Mouse (Mus musculus) limb, embryonic 14.5 days (tissue): ENCODE measurements at regions not wholly inside any gene's neighbourhood (a gene's known extent, or its start where the extent isn't known, plus 50 kb on each side); places are given as distances from the start of the nearest gene placed in this dataset.
A peak's percentile ranks its signal among the peaks of the same experiment; 100 is the strongest.

Source experiments
- ATAC-seq: fragments of 200-750 bp; cut with Nextera tagmentation; 2 replicates; pipeline ENCODE4 v1.8.0; 2017; ENCODE audit warnings: low read depth, moderate number of reproducible peaks, moderate TSS enrichment; ENCODE audit not compliant: low FRiP score
- DNase-seq: peaks from one replicate; pipeline ENCODE4 v3.0.0-alpha.2; 2015; ENCODE audit warnings: low spot score
- H3K27ac ChIP-seq: fragments of 300-500 bp; sonication (generic); replicated peaks from 2 replicates; pipeline ENCODE4 v1.5.1; 2014; ENCODE audit warnings: low read depth, mild to moderate bottlenecking, low read length, moderate library complexity, mixed read lengths
- H3K27me3 ChIP-seq: fragments of 300-500 bp; sonication (generic); 2 replicates; pipeline ENCODE4 v1.6.1; 2014; ENCODE audit warnings: low read length, mixed read lengths; ENCODE audit not compliant: control insufficient read depth, insufficient read depth
- H3K36me3 ChIP-seq: fragments of 300-500 bp; sonication (generic); 2 replicates; pipeline ENCODE4 v1.6.1; 2014; ENCODE audit warnings: mild to moderate bottlenecking, low read length, moderate library complexity, mixed read lengths; ENCODE audit not compliant: control insufficient read depth, insufficient read depth
- H3K4me1 ChIP-seq: fragments of 300-500 bp; sonication (generic); 2 replicates; pipeline ENCODE4 v1.6.1; 2014; ENCODE audit warnings: antibody characterized with exemption, low read length, mixed read lengths; ENCODE audit not compliant: control insufficient read depth, insufficient read depth
- H3K4me2 ChIP-seq: fragments of 300-500 bp; sonication (generic); replicated peaks from 2 replicates; pipeline ENCODE4 v1.6.1; 2014; ENCODE audit warnings: low read depth, mild to moderate bottlenecking, low read length, moderate library complexity; ENCODE audit not compliant: severe bottlenecking
- H3K4me3 ChIP-seq: fragments of 300-500 bp; sonication (generic); replicated peaks from 2 replicates; pipeline ENCODE4 v1.5.1; 2014; ENCODE audit warnings: low read length
- H3K9ac ChIP-seq: fragments of 300-500 bp; sonication (generic); 2 replicates; pipeline ENCODE4 v1.6.1; 2014; ENCODE audit warnings: mild to moderate bottlenecking, low read depth, low read length, moderate library complexity; ENCODE audit not compliant: severe bottlenecking
- H3K9me3 ChIP-seq: fragments of 300-500 bp; sonication (generic); 2 replicates; pipeline ENCODE4 v1.6.1; 2016; ENCODE audit warnings: low read length; ENCODE audit not compliant: control insufficient read depth
- POLR2A ChIP-seq: fragments of 200-500 bp; IDR thresholded peaks from 2 replicates; pipeline ENCODE4 v1.8.0; 2012; ENCODE audit warnings: inconsistent platforms, mild to moderate bottlenecking, moderate library complexity, borderline replicate concordance; ENCODE audit not compliant: insufficient read depth, insufficient read length; ENCODE audit errors: extremely low read depth
- WGBS: fragments of 180-500 bp; shearing (Covaris S2); extraction: QIAGEN DNeasy Blood & Tissue Kit; methylation state at CpG from one replicate; pipeline ENCODE4 v1.1.7; 2014; 5-methylcytosine and 5-hydroxymethylcytosine counted together

DNA sequence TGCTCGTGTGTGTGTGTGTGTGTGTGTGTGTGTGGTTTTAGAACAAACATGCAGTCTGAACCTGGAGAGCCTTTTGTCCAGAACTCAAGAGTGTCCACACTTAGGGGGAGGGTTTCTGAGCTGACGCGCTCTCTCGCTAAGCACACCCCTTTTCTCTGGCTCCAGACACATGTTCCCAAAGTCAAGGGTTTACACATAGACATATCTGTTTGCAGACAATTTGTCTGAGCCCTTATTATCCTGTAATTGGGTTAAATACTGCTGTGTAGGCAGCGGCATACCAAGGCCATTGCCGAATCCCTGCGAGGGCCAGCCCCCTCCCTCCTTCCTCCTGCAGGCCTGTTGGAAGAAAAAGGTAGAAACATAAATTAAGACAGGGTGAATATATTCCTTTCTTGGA, 190.4 kb downstream of the Cdc5l start:
- 36% methylated on average over 7 of the region's 7 CpGs for WGBS
- peak; percentile 33; the same call in 1 of the 2 replicates for ATAC-seq

GRCm38 (mm10) chr17:45242076-45242475, 191.5 kb downstream of the Cdc5l start:
- Histone ChIP-seq H3K4me1 (peaks cover 25% of the 10 kb centered on the region), H3K4me2 (no peak overlapping the region), H3K4me3 (no peak overlapping the region), H3K9me3 (peaks cover 2% of the 10 kb centered on the region; the same call in 1 of the 2 replicates), H3K27me3 (peaks cover 5% of the 10 kb centered on the region; the same call in 1 of the 2 replicates), H3K9ac (no peak overlapping the region), H3K36me3 (no peaks in the 10 kb centered on the region), H3K27ac (no peak overlapping the region)
- 92% methylated on average over 6 of the region's 6 CpGs for WGBS
- TF ChIP-seq POLR2A: no peak
- DNase-seq: no peak
- no peak for ATAC-seq

More for the DNA sequence above, 190.4 kb downstream of the Cdc5l start:
- H3K9me3 ChIP-seq: no peaks in the 10 kb centered on the region
- H3K27ac ChIP-seq: no peak overlapping the region
- no peaks in the 10 kb centered on the region for H3K36me3 ChIP-seq
- H3K4me3 ChIP-seq: no peak overlapping the region
- peaks cover 32% of the 10 kb centered on the region for H3K4me1 ChIP-seq
- H3K9ac ChIP-seq: no peak overlapping the region
- no peak for TF ChIP-seq POLR2A
- peak; percentile 48 for DNase-seq
- no peak overlapping the region for H3K4me2 ChIP-seq
- peaks cover 5% of the 10 kb centered on the region; the same call in 1 of the 2 replicates for H3K27me3 ChIP-seq

DNA sequence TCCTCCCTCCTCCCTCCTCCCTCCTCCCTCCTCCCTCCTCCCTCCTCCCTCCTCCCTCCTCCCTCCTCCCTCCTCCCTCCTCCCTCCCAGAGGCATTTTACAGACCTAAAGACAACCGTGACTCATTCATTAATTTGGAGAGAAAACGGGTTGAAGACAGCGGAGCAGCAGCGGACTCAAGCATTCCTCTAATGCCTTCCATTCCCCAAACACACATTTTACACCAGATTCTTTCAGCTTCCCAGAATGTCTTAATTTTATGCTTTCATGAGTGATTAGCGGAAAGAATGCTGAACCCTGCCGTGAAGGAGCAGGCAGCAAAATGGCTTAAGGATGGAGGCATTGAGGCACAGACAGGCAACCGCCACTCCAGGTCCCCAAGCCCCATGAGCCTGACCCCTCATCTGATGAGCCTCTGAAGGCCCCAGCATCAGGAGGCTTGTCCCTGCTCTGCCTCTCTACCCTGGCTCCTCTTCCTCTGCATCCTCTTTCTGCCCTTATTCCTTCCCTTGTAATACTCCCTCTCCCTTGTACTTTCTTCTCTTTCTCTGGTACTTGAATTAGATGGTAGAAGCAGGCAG, 192.5 kb downstream of the Cdc5l start:
- H3K36me3 ChIP-seq: no peaks in the 10 kb centered on the region
- no peak overlapping the region for H3K4me2 ChIP-seq
- 25% methylated on average over 6 of the region's 7 CpGs for WGBS
- no peak overlapping the region for H3K27ac ChIP-seq
- TF ChIP-seq POLR2A: no peak
- no peak for DNase-seq
- no peak overlapping the region for H3K4me3 ChIP-seq
- peaks cover 5% of the 10 kb centered on the region; the same call in 1 of the 2 replicates for H3K9me3 ChIP-seq
- ATAC-seq: no peak; the same call in 1 of the 2 replicates
- no peak overlapping the region for H3K9ac ChIP-seq
- H3K27me3 ChIP-seq: peaks cover 3% of the 10 kb centered on the region; the same call in 1 of the 2 replicates
- H3K4me1 ChIP-seq: peaks cover 25% of the 10 kb centered on the region

DNA sequence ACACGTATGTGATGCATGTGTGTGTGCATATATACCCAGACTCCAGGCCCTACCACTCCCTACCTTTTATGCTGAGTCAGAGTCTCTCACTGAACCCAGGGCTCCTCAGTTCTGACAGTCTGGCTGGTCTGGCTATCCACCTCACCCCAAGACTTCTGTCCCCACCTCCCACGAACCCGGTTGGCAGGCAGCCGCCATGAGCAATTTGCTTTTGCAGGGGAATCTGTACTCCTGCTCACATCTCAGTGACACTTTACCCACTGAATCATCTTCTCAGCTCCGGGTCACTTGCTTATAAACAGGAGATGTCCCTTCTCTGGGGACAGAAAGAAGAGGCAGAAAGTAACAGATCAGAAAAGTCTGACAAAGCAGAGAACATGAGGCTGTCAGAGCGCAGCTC, 193.0 kb downstream of the Cdc5l start:
- no peak overlapping the region for H3K9ac ChIP-seq
- no peak overlapping the region for H3K4me3 ChIP-seq
- peaks cover 5% of the 10 kb centered on the region; the same call in 1 of the 2 replicates for H3K9me3 ChIP-seq
- DNase-seq: no peak
- no peak overlapping the region for H3K4me2 ChIP-seq
- no peak overlapping the region for H3K27ac ChIP-seq
- peaks cover 25% of the 10 kb centered on the region for H3K4me1 ChIP-seq
- H3K27me3 ChIP-seq: no peaks in the 10 kb centered on the region
- 71% methylated on average over 6 of the region's 6 CpGs for WGBS
- no peaks in the 10 kb centered on the region for H3K36me3 ChIP-seq
- no peak for ATAC-seq
- no peak for TF ChIP-seq POLR2A

DNA sequence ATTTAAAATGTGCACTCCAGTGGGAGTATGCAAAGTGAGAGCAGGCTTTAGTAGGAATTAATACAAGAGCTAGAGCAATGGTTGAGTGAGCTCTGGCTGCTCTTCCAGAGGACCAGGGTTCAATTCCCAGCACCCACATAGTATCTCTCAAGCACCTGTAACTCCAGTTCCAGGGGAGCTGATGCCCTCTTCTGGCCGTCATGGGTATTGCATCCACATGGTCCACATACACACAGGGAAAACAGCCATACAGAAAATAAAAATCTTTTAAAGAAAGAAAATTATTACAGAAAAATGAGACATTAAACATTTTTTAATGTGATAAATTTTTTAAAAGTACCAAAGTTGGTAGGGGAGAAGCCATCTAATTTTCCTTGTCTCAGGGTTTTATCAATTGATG, 196.3 kb downstream of the Cdc5l start:
- Histone ChIP-seq H3K4me2 (no peak overlapping the region), H3K27me3 (no peaks in the 10 kb centered on the region), H3K4me3 (no peak overlapping the region), H3K4me1 (peaks cover 12% of the 10 kb centered on the region), H3K9me3 (peaks cover 5% of the 10 kb centered on the region; the same call in 1 of the 2 replicates), H3K27ac (no peak overlapping the region), H3K36me3 (no peaks in the 10 kb centered on the region), H3K9ac (no peak overlapping the region)
- DNase-seq (no peak), ATAC-seq (no peak)
- 65% methylated on average over 1 of the region's 1 CpGs for WGBS
- no peak for TF ChIP-seq POLR2A
